ENCODE assay signal across 32 mouse cellular contexts in genomic region chr8:8997621-8998020, GRCm38 (mm10).
DNase-seq lines count a peak whose midpoint lies in the region; ATAC-seq and TF ChIP-seq lines count a peak whose summit lies in the region.
"Had no signal": no experiment of that assay in that cellular context is flagged by ENCODE, and none has a peak within 500 bp of the region (broad histone marks: within the 10 kb centered on the region; RNA-seq: fewer than 3 reads in every experiment).

No protein-coding gene starts in this region.

- no peak for TF ChIP-seq EP300 in stomach, postnatal 0 days (optimal IDR thresholded peaks at IDR 0.05)

- H3K27ac ChIP-seq in hindbrain, embryonic 10.5 days, result 0 out of 2 replicates have a peak overlapping the region, but pooled peaks have one; percentile 18
- no peak overlapping the region for H3K27ac ChIP-seq in hindbrain, postnatal 0 days
- 0 out of 2 replicates have a peak overlapping the region, but pooled peaks have one; percentile 36 for H3K27ac ChIP-seq in kidney, embryonic 16.5 days (ENCODE audit: low read length)
- no peak overlapping the region for H3K27ac ChIP-seq in stomach, postnatal 0 days (replicated peaks)
- H3K27ac ChIP-seq: embryonic facial prominence, embryonic 10.5 days; embryonic facial prominence, embryonic 13.5 days; forebrain, embryonic 12.5 days; forebrain, embryonic 15.5 days; heart, adult 2 months; heart, embryonic 10.5 days; heart, embryonic 13.5 days; hindbrain, embryonic 12.5 days; hindbrain, embryonic 15.5 days had no signal

- H3K27me3 ChIP-seq in hindbrain, embryonic 10.5 days (ENCODE audit: insufficient read depth, poor library complexity, severe bottlenecking), result no peaks in the 10 kb centered on the region
- no peaks in the 10 kb centered on the region for H3K27me3 ChIP-seq in hindbrain, postnatal 0 days (ENCODE audit: insufficient read depth, low read length)
- H3K27me3 ChIP-seq in kidney, embryonic 16.5 days (ENCODE audit: insufficient read depth, low read length), result no peaks in the 10 kb centered on the region
- no peaks in the 10 kb centered on the region for H3K27me3 ChIP-seq in stomach, postnatal 0 days (ENCODE audit: control insufficient read depth, insufficient read depth, low read length)
- H3K27me3 ChIP-seq: CH12.LX; forebrain, embryonic 12.5 days; forebrain, embryonic 15.5 days; heart, embryonic 13.5 days; hindbrain, embryonic 15.5 days; Patski had no signal

- H3K9ac ChIP-seq in hindbrain, postnatal 0 days (replicated peaks; ENCODE audit: low read length), result no peak overlapping the region
- no peak overlapping the region for H3K9ac ChIP-seq in kidney, embryonic 16.5 days (replicated peaks; ENCODE audit: low read length)
- H3K9ac ChIP-seq in stomach, postnatal 0 days (ENCODE audit: low read length), result no peak overlapping the region
- H3K9ac ChIP-seq: embryonic facial prominence, embryonic 13.5 days; forebrain, embryonic 12.5 days; forebrain, embryonic 15.5 days; heart, embryonic 13.5 days; hindbrain, embryonic 12.5 days; hindbrain, embryonic 15.5 days had no signal

- H3K9me3 ChIP-seq in hindbrain, embryonic 10.5 days, result no peaks in the 10 kb centered on the region
- H3K9me3 ChIP-seq in hindbrain, postnatal 0 days (ENCODE audit: low read length), result no peaks in the 10 kb centered on the region
- H3K9me3 ChIP-seq in kidney, embryonic 16.5 days (ENCODE audit: low read length), result no peaks in the 10 kb centered on the region
- no peaks in the 10 kb centered on the region for H3K9me3 ChIP-seq in stomach, postnatal 0 days (ENCODE audit: control insufficient read depth, low read length)
- H3K9me3 ChIP-seq: embryonic facial prominence, embryonic 10.5 days; embryonic facial prominence, embryonic 13.5 days; forebrain, embryonic 12.5 days; forebrain, embryonic 15.5 days; G1E; heart, embryonic 10.5 days; heart, embryonic 13.5 days; hindbrain, embryonic 12.5 days; hindbrain, embryonic 15.5 days had no signal

- no peak overlapping the region for H3K4me3 ChIP-seq in hindbrain, embryonic 10.5 days
- no peak overlapping the region for H3K4me3 ChIP-seq in hindbrain, postnatal 0 days (ENCODE audit: low read length)
- H3K4me3 ChIP-seq in kidney, embryonic 16.5 days (ENCODE audit: low read length), result no peak overlapping the region
- H3K4me3 ChIP-seq in stomach, postnatal 0 days (ENCODE audit: low read depth, low read length), result no peak overlapping the region
- H3K4me3 ChIP-seq: embryonic facial prominence, embryonic 10.5 days; embryonic facial prominence, embryonic 13.5 days; erythroblast, embryonic 14.5 days; forebrain, embryonic 12.5 days; forebrain, embryonic 15.5 days; heart, adult 2 months; heart, embryonic 10.5 days; heart, embryonic 13.5 days; hindbrain, embryonic 12.5 days; hindbrain, embryonic 15.5 days had no signal

- no peak for DNase-seq in hindbrain, embryonic 10.5 days (ENCODE audit: low spot score)
- DNase-seq in hindbrain, postnatal 0 days (ENCODE audit: low spot score), result no peak
- DNase-seq in kidney, adult 18-20 months, result no peak
- DNase-seq in kidney, postnatal 14 days, result peak; percentile 36
- DNase-seq in kidney, postnatal 36 days, result no peak
- DNase-seq in stomach, postnatal 0 days (ENCODE audit: low spot score), result peak; percentile 12
- DNase-seq: adrenal gland, adult 8-10 months; adrenal gland, postnatal 25 days; B cell, adult 2 months; cerebellum, adult 11-12 months; cerebellum, adult 8-10 months; cerebellum, postnatal 10 days; cerebellum, postnatal 36 days; embryo, embryonic 11 days; gastrocnemius, postnatal 10 days; gastrocnemius, postnatal 36 days; heart, adult 2 months; heart, postnatal 14 days; heart, postnatal 4 days had no signal

- no peak for TF ChIP-seq CTCF in hindbrain, postnatal 0 days (IDR thresholded peaks at IDR 0.05; ENCODE audit: low read depth)
- no peak for TF ChIP-seq CTCF in stomach, postnatal 0 days (IDR thresholded peaks at IDR 0.05; ENCODE audit: low read depth)

- H3K4me1 ChIP-seq in hindbrain, embryonic 10.5 days (replicated peaks), result peaks cover 50% of the 10 kb centered on the region
- peaks cover 6% of the 10 kb centered on the region; the same call in 1 of the 2 replicates for H3K4me1 ChIP-seq in hindbrain, postnatal 0 days (ENCODE audit: insufficient read depth, low read length)
- peaks cover 31% of the 10 kb centered on the region for H3K4me1 ChIP-seq in kidney, embryonic 16.5 days (ENCODE audit: insufficient read depth, low read length)
- H3K4me1 ChIP-seq in stomach, postnatal 0 days (replicated peaks; ENCODE audit: control insufficient read depth, insufficient read depth), result no peaks in the 10 kb centered on the region; the same call in 1 of the 2 replicates

- no peak for ATAC-seq in hindbrain, postnatal 0 days
- ATAC-seq in kidney, embryonic 16.5 days (ENCODE audit: low FRiP score, low TSS enrichment), result no peak
- no peak for ATAC-seq in stomach, postnatal 0 days (ENCODE audit: low FRiP score, low TSS enrichment)
- ATAC-seq: forebrain, embryonic 15.5 days; Patski had no signal

- H3K4me2 ChIP-seq in hindbrain, postnatal 0 days (ENCODE audit: low read depth, low read length), result no peak overlapping the region
- H3K4me2 ChIP-seq in kidney, embryonic 16.5 days (replicated peaks; ENCODE audit: low read depth, low read length), result no peak overlapping the region
- H3K4me2 ChIP-seq in stomach, postnatal 0 days (replicated peaks; ENCODE audit: low read depth), result no peak overlapping the region
- H3K4me2 ChIP-seq: embryonic facial prominence, embryonic 13.5 days; forebrain, embryonic 12.5 days; forebrain, embryonic 15.5 days; heart, embryonic 13.5 days; hindbrain, embryonic 12.5 days; hindbrain, embryonic 15.5 days had no signal

- no peaks in the 10 kb centered on the region for H3K36me3 ChIP-seq in hindbrain, embryonic 10.5 days
- H3K36me3 ChIP-seq in hindbrain, postnatal 0 days (ENCODE audit: insufficient read depth, low read length), result no peaks in the 10 kb centered on the region
- no peaks in the 10 kb centered on the region for H3K36me3 ChIP-seq in kidney, embryonic 16.5 days (ENCODE audit: insufficient read depth, low read length)
- no peaks in the 10 kb centered on the region for H3K36me3 ChIP-seq in stomach, postnatal 0 days (ENCODE audit: control insufficient read depth, insufficient read depth, low read length)
- H3K36me3 ChIP-seq: embryonic facial prominence, embryonic 10.5 days; embryonic facial prominence, embryonic 13.5 days; forebrain, embryonic 12.5 days; forebrain, embryonic 15.5 days; G1E; heart, embryonic 10.5 days; heart, embryonic 13.5 days; hindbrain, embryonic 12.5 days; hindbrain, embryonic 15.5 days had no signal

- WGBS in hindbrain, embryonic 10.5 days, result 64% methylated on average over 7 of the region's 7 CpGs
- WGBS in hindbrain, postnatal 0 days, result 64% methylated on average over 7 of the region's 7 CpGs
- WGBS in kidney, embryonic 16.5 days, result 63% methylated on average over 7 of the region's 7 CpGs
- 73% methylated on average over 7 of the region's 7 CpGs for WGBS in stomach, postnatal 0 days

Comparison
In these comparisons a context has a peak if more than half of its experiments do, and no peak if none do; other contexts are left out.
1. DNase-seq: peak in kidney, postnatal 14 days (single experiment) and stomach, postnatal 0 days (single experiment); none in hindbrain, embryonic 10.5 days (single experiment), hindbrain, postnatal 0 days (single experiment), kidney, adult 18-20 months (single experiment) and kidney, postnatal 36 days (0 of 2).
2. H3K27ac ChIP-seq: peak in hindbrain, embryonic 10.5 days (single experiment) and kidney, embryonic 16.5 days (single experiment); none in hindbrain, postnatal 0 days (single experiment) and stomach, postnatal 0 days (single experiment).